Comparison of ENCODE assay signal across 8 mouse cellular contexts in the genomic region with DNA sequence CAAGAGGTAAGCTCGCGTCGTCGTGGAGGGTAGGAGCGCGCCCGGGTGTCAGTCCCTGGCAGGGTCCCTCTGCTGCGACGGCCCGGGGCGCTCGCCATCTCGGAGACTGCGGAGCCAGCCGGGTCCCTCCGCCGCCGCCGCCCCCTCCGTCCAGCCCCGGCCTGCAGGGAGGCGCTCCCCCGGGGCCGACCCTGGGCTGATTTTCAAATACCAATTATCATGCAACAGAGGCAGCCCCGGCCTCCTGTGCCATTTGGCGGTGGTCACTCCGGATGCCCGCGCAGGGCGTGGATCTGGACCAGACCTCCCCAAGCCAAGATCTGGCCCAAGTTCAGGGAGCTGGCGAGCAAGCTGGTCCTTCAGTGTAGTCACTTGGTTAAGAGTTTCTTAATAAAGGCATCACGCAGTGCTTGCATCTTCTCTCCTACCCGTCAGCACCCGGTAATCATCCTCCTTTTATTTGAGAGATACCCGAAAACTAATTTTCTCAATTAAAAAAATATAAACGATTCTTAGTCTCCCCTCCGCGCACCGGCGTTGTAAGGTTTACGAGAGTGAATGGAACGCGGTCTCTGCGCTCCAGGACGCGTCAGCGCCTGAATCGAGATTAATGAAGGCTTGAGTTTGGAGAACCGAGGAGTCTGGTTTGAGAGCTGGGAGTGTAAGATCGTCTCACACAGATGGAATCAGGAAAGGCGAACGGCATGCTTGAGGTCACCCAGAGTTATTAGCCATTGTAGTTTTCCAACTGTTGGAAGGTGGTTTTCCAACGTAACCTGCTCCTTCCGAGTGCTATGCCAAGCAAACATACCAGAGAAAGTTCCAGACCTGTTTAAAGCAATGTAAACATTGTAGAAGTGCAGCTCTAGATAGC. TPM values are rescaled to one million over a fixed set of nuclear protein-coding genes. Genes with fewer than 3 reads are reported as not detected.
DNase-seq lines count a peak whose midpoint lies in the region; ATAC-seq and TF ChIP-seq lines count a peak whose summit lies in the region.

No protein-coding gene starts in this region.

- H3K4me2 ChIP-seq in CH12.LX (ENCODE audit: insufficient read depth, low read depth, poor library complexity, severe bottlenecking), result peak overlapping the region; percentile 84
- H3K4me2 ChIP-seq in kidney, embryonic 14.5 days (replicated peaks; ENCODE audit: low read depth, low read length), result peak overlapping the region; percentile 91

- in situ Hi-C loops in CH12.LX (cut with MboI; ENCODE audit: low pct_ligation_motif_present, low pct_unique_long_range_greater_than_20kb, low sequenced_read_pairs), result loop anchor here (5.0 kb wide), 2 partner anchors 33 to 52 kb away; no protein-coding TSS in a partner anchor

- TF ChIP-seq CTCF in CH12.LX (conservative IDR thresholded peaks at IDR 0.05 in 1 of 2, IDR thresholded peaks at IDR 0.05 in 1 of 2; ENCODE audit: low read depth in 2 of 2, low read length in 2 of 2), result no peak

- H3K27me3 ChIP-seq in CH12.LX (replicated peaks), result no peaks in the 10 kb centered on the region
- H3K27me3 ChIP-seq in kidney, embryonic 14.5 days (ENCODE audit: control insufficient read depth, insufficient read depth, low read length), result no peaks in the 10 kb centered on the region

- peak; percentile 73 for DNase-seq in gastrocnemius, adult 18-20 months (ENCODE audit: low spot score)
- DNase-seq in gastrocnemius, postnatal 25 days, result no peak
- no peak for DNase-seq in CH12.LX (ENCODE audit: extremely low read depth)
- DNase-seq in cerebellum, postnatal 14 days, result peak; percentile 94
- peak; percentile 84 for DNase-seq in gastrocnemius, postnatal 14 days
- peak; percentile 76 for DNase-seq in lung, postnatal 25 days (ENCODE audit: low spot score)
- DNase-seq in T-cell, adult 2 months (ENCODE audit: low spot score), result no peak

- no peak for TF ChIP-seq RAD21 in CH12.LX (IDR thresholded peaks at IDR 0.05; ENCODE audit: low read depth, low read length)

- H3K4me1 ChIP-seq in CH12.LX (ENCODE audit: control insufficient read depth in 1 of 2, insufficient read depth in 2 of 2), result peaks cover 27 to 61% of the 10 kb centered on the region in 2 experiments
- H3K4me1 ChIP-seq in kidney, embryonic 14.5 days (ENCODE audit: control insufficient read depth, insufficient read depth, low read length), result peaks cover 46% of the 10 kb centered on the region

- H3K9ac ChIP-seq in CH12.LX (ENCODE audit: insufficient read depth, low read depth), result peak overlapping the region; percentile 90
- H3K9ac ChIP-seq in kidney, embryonic 14.5 days (ENCODE audit: low read depth, low read length), result peak overlapping the region; percentile 91

- no peak for TF ChIP-seq EP300 in CH12.LX (IDR thresholded peaks at IDR 0.05; ENCODE audit: low read length)

- under 1% methylated on average over 53 of the region's 54 CpGs for WGBS in kidney, embryonic 14.5 days

- no peak for TF ChIP-seq POLR2A in CH12.LX (IDR thresholded peaks at IDR 0.05; ENCODE audit: low read depth, low read length)

- H3K27ac ChIP-seq in CH12.LX (ENCODE audit: insufficient read depth, low read depth), result peak overlapping the region; percentile 38; the same call in 1 of the 2 replicates
- H3K27ac ChIP-seq in kidney, embryonic 14.5 days (ENCODE audit: low read depth, low read length), result peak overlapping the region; percentile 75; the same call in 1 of the 2 replicates

- intact Hi-C loops in gastrocnemius, postnatal 14 days (cut with DNase I; ENCODE audit: low total_unique reads), result loop anchor here (5.0 kb wide), 1 partner anchor 33 kb away; no protein-coding TSS in a partner anchor

- dilution Hi-C loops in CH12.LX (cut with MboI; ENCODE audit: extremely low pct_ligation_motif_present, extremely low pct_unique_long_range_greater_than_20kb, low sequenced_read_pairs), result no loop called here

- H3K36me3 ChIP-seq in CH12.LX (replicated peaks in 1 of 2; ENCODE audit: control insufficient read depth in 1 of 2, insufficient read depth in 1 of 2, low read length in 1 of 2), result peaks cover 7 to 33% of the 10 kb centered on the region in 2 experiments
- H3K36me3 ChIP-seq in kidney, embryonic 14.5 days (ENCODE audit: control insufficient read depth, insufficient read depth, low read length), result peaks cover 5% of the 10 kb centered on the region; the same call in 1 of the 2 replicates

- peak overlapping the region; percentile 70 to 97 (median 90) for H3K4me3 ChIP-seq in CH12.LX (replicated peaks in 1 of 3; ENCODE audit: low read depth in 2 of 3, low read length in 2 of 3, poor library complexity in 1 of 3)
- peak overlapping the region; percentile 86 for H3K4me3 ChIP-seq in kidney, embryonic 14.5 days (ENCODE audit: low read length)

- no peaks in the 10 kb centered on the region for H3K79me2 ChIP-seq in CH12.LX (replicated peaks; ENCODE audit: control insufficient read depth, extremely low read depth, insufficient read depth, poor library complexity, severe bottlenecking)

- peaks cover 4% of the 10 kb centered on the region for H3K9me3 ChIP-seq in CH12.LX (replicated peaks; ENCODE audit: low read length)
- H3K9me3 ChIP-seq in kidney, embryonic 14.5 days (ENCODE audit: control insufficient read depth, low read length), result no peaks in the 10 kb centered on the region

- peak; percentile 75 for ATAC-seq in kidney, embryonic 14.5 days (ENCODE audit: low FRiP score, low TSS enrichment)

TF ChIP-seq in CH12.LX, 34 proteins besides CTCF, POLR2A, EP300 and RAD21:
- no peak for TF ChIP-seq ETS1 (conservative IDR thresholded peaks at IDR 0.05; ENCODE audit: low read depth, low read length)
- TF ChIP-seq CHD2 (IDR thresholded peaks at IDR 0.05; ENCODE audit: low read length), result no peak
- TF ChIP-seq MXI1 (IDR thresholded peaks at IDR 0.05; ENCODE audit: low read depth, low read length), result no peak
- TF ChIP-seq IRF4 (IDR thresholded peaks at IDR 0.05; ENCODE audit: low read depth, low read length), result no peak
- no peak for TF ChIP-seq USF2 (conservative IDR thresholded peaks at IDR 0.05; ENCODE audit: low read depth, low read length)
- TF ChIP-seq JUND (conservative IDR thresholded peaks at IDR 0.05; ENCODE audit: low read depth, low read length), result no peak
- TF ChIP-seq MAFK (IDR thresholded peaks at IDR 0.05; ENCODE audit: insufficient replicate concordance, low read length), result no peak
- no peak for TF ChIP-seq GABPA (IDR thresholded peaks at IDR 0.05; ENCODE audit: insufficient replicate concordance, low read depth, low read length)
- TF ChIP-seq JUN (IDR thresholded peaks at IDR 0.05; ENCODE audit: insufficient read depth, low read depth, low read length), result no peak
- TF ChIP-seq USF1 (IDR thresholded peaks at IDR 0.05; ENCODE audit: low read depth, low read length), result no peak
- no peak for TF ChIP-seq ZC3H11A (IDR thresholded peaks at IDR 0.05; ENCODE audit: low read depth, low read length)
- TF ChIP-seq SMC3 (IDR thresholded peaks at IDR 0.05; ENCODE audit: low read depth, low read length), result no peak
- no peak for TF ChIP-seq MEF2A (IDR thresholded peaks at IDR 0.05; ENCODE audit: borderline replicate concordance, low read depth, low read length)
- TF ChIP-seq E2F4 (IDR thresholded peaks at IDR 0.05; ENCODE audit: insufficient replicate concordance, low read depth, low read length), result no peak
- TF ChIP-seq NELFE (IDR thresholded peaks at IDR 0.05; ENCODE audit: low read depth, low read length), result no peak
- TF ChIP-seq MAX (IDR thresholded peaks at IDR 0.05; ENCODE audit: low read length), result no peak
- no peak for TF ChIP-seq NRF1 (IDR thresholded peaks at IDR 0.05; ENCODE audit: low read depth, low read length)
- TF ChIP-seq CHD1 (IDR thresholded peaks at IDR 0.05; ENCODE audit: low read depth, low read length), result peak; percentile 33; the same call in 1 of the 2 replicates
- TF ChIP-seq SIN3A (IDR thresholded peaks at IDR 0.05; ENCODE audit: low read length), result peak; percentile 37
- no peak for TF ChIP-seq KAT2A (IDR thresholded peaks at IDR 0.05; ENCODE audit: insufficient replicate concordance, low read length)
- no peak for TF ChIP-seq MYC (IDR thresholded peaks at IDR 0.05; ENCODE audit: low read depth, low read length)
- no peak for TF ChIP-seq ZMIZ1 (IDR thresholded peaks at IDR 0.05; ENCODE audit: low read depth, low read length)
- no peak for TF ChIP-seq MAZ (IDR thresholded peaks at IDR 0.05; ENCODE audit: low read depth, low read length)
- 0 out of 2 replicates have a peak, but pooled peaks have one; percentile 14 for TF ChIP-seq UBTF (IDR thresholded peaks at IDR 0.05; ENCODE audit: low read depth, low read length)
- TF ChIP-seq TCF12 (IDR thresholded peaks at IDR 0.05; ENCODE audit: low read depth, low read length), result 0 out of 2 replicates have a peak, but pooled peaks have one; percentile 5

RNA-seq across cellular contexts. Expression of gene Sec14l1, which starts 0.6 kb away (rescaled TPM):
- total RNA-seq in gastrocnemius, adult 18-20 months (2021), result 10 to 100 TPM; 52.1 to 53.3 TPM
- 10 to 100 TPM; 40.7 to 45.1 TPM for total RNA-seq in gastrocnemius, postnatal 25 days (2021)
- total RNA-seq in CH12.LX (2012; rRNA removed) (17.9 and 28.2 TPM in 2 replicates), CH12.LX (2014; rRNA removed) (17.5 and 18.5 TPM in 2 replicates)
- 20.6 and 21.5 TPM in 2 replicates for polyA plus RNA-seq in CH12.LX (2012; ENCODE audit: insufficient read length, low read depth)
- total RNA-seq in gastrocnemius, postnatal 14 days (2021), result 10 to 100 TPM; 58.1 to 58.7 TPM
- 30.2 and 36.5 TPM in 2 replicates for polyA plus RNA-seq in kidney, embryonic 14.5 days (2014; fragmentation: Nextera tagmentation; extraction: Ambion mirVana)

Comparison
In these comparisons a context has a peak if more than half of its experiments do, and no peak if none do; other contexts are left out.
1. DNase-seq: peak in gastrocnemius, adult 18-20 months (single experiment), cerebellum, postnatal 14 days (2 of 2), gastrocnemius, postnatal 14 days (single experiment) and lung, postnatal 25 days (single experiment); none in gastrocnemius, postnatal 25 days (single experiment), CH12.LX (single experiment) and T-cell, adult 2 months (single experiment).